Mouse (Mus musculus) heart, postnatal 25 days (tissue): ENCODE measurements around the gene Lingo4. TPM values are rescaled to one million over a fixed set of nuclear protein-coding genes. Genes with fewer than 3 reads are reported as not detected.
A peak's percentile ranks its signal among the peaks of the same experiment; 100 is the strongest.

Source experiments
- DNase-seq: peaks from one replicate; pipeline ENCODE4 v3.0.0; 2022; ENCODE audit warnings: low spot score
- intact Hi-C: fragments of 180-260 bp; cut with DNase I; formaldehyde crosslinking; loops from one replicate; pipeline ENCODE4 v1.15.1; 2025
- total RNA-seq, 2 experiments: library from RNA; stranded (reverse); gene quantifications; 2 replicates each; pipeline ENCODE4 v1.2.3; 2021

Lingo4 gene
- total RNA-seq, 2 experiments from 2014 or later = 0.06 to 0.08 TPM

DNA sequence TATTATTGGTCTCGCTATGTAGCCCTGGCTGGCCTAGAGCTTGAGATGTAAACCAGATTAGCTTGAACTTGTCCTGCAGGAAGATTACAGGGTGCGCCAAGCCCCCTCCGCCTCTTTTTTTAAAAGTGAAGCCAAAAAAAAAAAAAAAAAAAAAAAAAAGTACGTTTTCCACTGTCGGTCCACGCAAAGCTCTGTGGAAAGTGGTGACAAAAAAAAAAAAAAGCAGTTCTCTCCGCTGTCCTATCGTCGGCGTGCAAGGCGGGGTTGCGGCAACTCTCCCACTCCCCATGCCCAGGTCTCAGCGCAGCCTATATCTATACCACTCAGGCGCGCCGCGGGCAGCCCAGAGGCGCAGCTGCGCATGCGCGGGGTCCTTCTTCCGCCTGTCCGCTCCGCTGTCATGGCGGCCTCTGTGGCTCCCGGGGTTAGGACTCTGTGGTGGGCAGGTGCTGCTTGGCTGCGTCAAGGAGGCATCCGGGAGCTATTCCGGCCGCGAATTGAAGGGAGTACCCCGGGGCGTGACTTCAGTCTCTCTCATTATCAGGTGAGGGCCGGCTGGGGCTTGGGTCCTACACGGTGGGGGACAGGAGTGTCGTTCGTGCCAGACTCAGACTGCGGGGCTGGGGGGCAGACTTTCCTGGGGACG, 44.8 kb downstream of the Lingo4 start, which contains the start of gene Mrpl9:
Mrpl9 (plus strand) TSS at position 368 of the 646 bp plus-strand sequence.
- peak; percentile 83 for DNase-seq
- intact Hi-C loops = no loop called here

DNA sequence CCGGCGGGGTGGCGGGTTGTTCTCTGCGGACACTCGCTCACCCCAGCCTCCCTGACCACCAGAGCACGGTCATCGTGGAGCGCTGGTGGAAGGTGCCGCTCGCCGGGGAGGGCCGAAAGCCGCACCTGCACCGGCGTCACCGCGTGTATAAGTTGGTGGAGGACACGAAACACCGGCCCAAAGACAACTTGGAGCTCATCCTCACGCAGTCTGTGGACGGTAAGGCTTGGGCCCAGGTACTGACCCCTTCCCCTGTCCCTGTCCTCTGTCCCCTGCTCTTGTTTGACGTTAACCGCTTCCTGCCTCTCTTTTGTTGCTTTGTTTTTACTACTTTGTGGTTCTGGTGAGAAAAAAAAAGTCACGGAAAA, 45.3 kb downstream of the Lingo4 start, which contains the start of gene Oaz3:
Oaz3 (minus strand) TSS at position 319 of the 368 bp plus-strand sequence.
- intact Hi-C loops = no loop called here
- DNase-seq = no peak

DNA sequence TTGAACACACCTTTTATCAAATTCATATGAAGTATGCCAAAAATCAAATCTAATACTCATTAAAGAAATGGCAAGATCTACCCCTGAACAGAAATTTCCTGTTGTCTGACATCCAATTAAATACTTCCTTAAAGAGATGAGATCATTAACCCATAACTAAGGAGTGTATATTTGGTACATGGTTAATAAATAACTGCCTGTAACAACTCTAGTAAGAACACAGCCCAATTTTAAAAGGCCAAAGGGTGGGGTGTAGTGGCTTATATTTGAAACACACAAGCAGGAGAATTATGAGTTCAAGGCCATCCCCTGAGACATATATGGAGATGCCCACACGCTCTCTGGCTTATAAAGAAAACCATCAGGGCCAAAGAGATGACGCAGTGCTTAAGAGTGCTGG, 51.1 kb downstream of the Lingo4 start:
- DNase-seq = no peak
- intact Hi-C loops = no loop called here

Other genes with a start within 250 kb of the Lingo4 start
- gene Gm10696, start 220.3 kb upstream of the Lingo4 start, total RNA-seq = not detected
- gene Gm5286, start 201.8 kb upstream of the Lingo4 start, total RNA-seq = not detected
- not detected for gene Gm4778, start 134.5 kb upstream of the Lingo4 start, total RNA-seq
- 10 to 100 TPM; 17.5 TPM for gene Them4, start 88.4 kb upstream of the Lingo4 start, total RNA-seq
- gene Them5, start 56.4 kb upstream of the Lingo4 start, total RNA-seq = not detected
- gene C2cd4d, start 36.1 kb upstream of the Lingo4 start, total RNA-seq = not detected
- gene Rorc, start 25.7 kb upstream of the Lingo4 start, total RNA-seq = 10 to 100 TPM; 22.3 to 38.7 TPM
- 1 to 10 TPM; 3.2 to 3.6 TPM for gene Tdrkh, start 14.8 kb downstream of the Lingo4 start, total RNA-seq
- gene Mrpl9, start 44.8 kb downstream of the Lingo4 start, total RNA-seq = 10 to 100 TPM; 70.7 to 70.9 TPM
- not detected for gene Oaz3, start 45.4 kb downstream of the Lingo4 start, total RNA-seq
- not detected for gene Celf3, start 79.8 kb downstream of the Lingo4 start, total RNA-seq
- gene Riiad1, start 81.8 kb downstream of the Lingo4 start, total RNA-seq = under 1 TPM in 1 of 2 experiments, not detected in 1; 0.75 TPM
- 10 to 100 TPM; 26.9 to 28.0 TPM for gene Snx27, start 184.2 kb downstream of the Lingo4 start, total RNA-seq
- not detected for gene Gm10972, start 244.6 kb downstream of the Lingo4 start, total RNA-seq